7 mouse cellular contexts compared by ENCODE assay signal in genomic region chr12:102702356-102703110, GRCm38 (mm10). TPM values are rescaled to one million over a fixed set of nuclear protein-coding genes. Genes with fewer than 3 reads are reported as not detected.
DNase-seq lines count a peak whose midpoint lies in the region; ATAC-seq and TF ChIP-seq lines count a peak whose summit lies in the region.

No protein-coding gene starts in this region.

- no peaks in the 10 kb centered on the region for H3K9me3 ChIP-seq in MEL (replicated peaks; ENCODE audit: insufficient read depth, low read length)
- no peaks in the 10 kb centered on the region for H3K9me3 ChIP-seq in forebrain, embryonic 12.5 days
- no peaks in the 10 kb centered on the region for H3K9me3 ChIP-seq in hindbrain, embryonic 13.5 days

- peak overlapping the region; percentile 84 for H3K9ac ChIP-seq in MEL (ENCODE audit: control insufficient read depth, low read depth, low read length, poor library complexity, severe bottlenecking)
- H3K9ac ChIP-seq in forebrain, embryonic 12.5 days = no peak overlapping the region; the same call in 1 of the 2 replicates
- peak overlapping the region; percentile 63 for H3K9ac ChIP-seq in hindbrain, embryonic 13.5 days

- peaks cover 33% of the 10 kb centered on the region for H3K79me2 ChIP-seq in MEL (ENCODE audit: control insufficient read depth, insufficient read depth, low read length, poor library complexity)

- WGBS in forebrain, embryonic 12.5 days = 4% methylated on average over 15 of the region's 15 CpGs
- 5% methylated on average over 15 of the region's 15 CpGs for WGBS in hindbrain, embryonic 13.5 days
- WGBS in small intestine, adult 2 months = 5% methylated on average over 15 of the region's 15 CpGs

- peak; percentile 50 to 80 (median 52) for TF ChIP-seq CTCF in MEL (IDR thresholded peaks at IDR 0.05 in 2 of 3, conservative IDR thresholded peaks at IDR 0.05 in 1 of 3; ENCODE audit: control insufficient read depth in 1 of 3, insufficient read depth in 1 of 3, low read depth in 2 of 3, low read length in 3 of 3, poor library complexity in 1 of 3, severe bottlenecking in 1 of 3)
- peak; percentile 53; the same call in 1 of the 2 replicates for TF ChIP-seq CTCF in small intestine, adult 2 months (IDR thresholded peaks at IDR 0.05; ENCODE audit: extremely low read depth, insufficient read length, insufficient replicate concordance, low read depth, low read length)

- H3K27ac ChIP-seq in MEL (ENCODE audit: control insufficient read depth, low read depth, low read length) = peak overlapping the region; percentile 66
- peak overlapping the region; percentile 75 for H3K27ac ChIP-seq in brown adipose tissue, adult 24 weeks (replicated peaks; ENCODE audit: low read depth, low read length)
- peak overlapping the region; percentile 71 for H3K27ac ChIP-seq in forebrain, embryonic 12.5 days
- peak overlapping the region; percentile 67 for H3K27ac ChIP-seq in hindbrain, embryonic 13.5 days
- H3K27ac ChIP-seq in small intestine, adult 2 months (ENCODE audit: insufficient read depth, low read depth, low read length) = peak overlapping the region; percentile 85

- intact Hi-C loops in left cerebral cortex, postnatal 25 days (cut with DNase I) = no loop called here

- peak overlapping the region; percentile 91 for H3K4me2 ChIP-seq in forebrain, embryonic 12.5 days
- H3K4me2 ChIP-seq in hindbrain, embryonic 13.5 days = peak overlapping the region; percentile 87

- peaks cover 0 to 4% of the 10 kb centered on the region in 2 experiments; a peak in 2 of 4 replicates for H3K36me3 ChIP-seq in MEL (ENCODE audit: control insufficient read depth in 1 of 2, insufficient read depth in 2 of 2, low read length in 2 of 2)
- H3K36me3 ChIP-seq in forebrain, embryonic 12.5 days (replicated peaks) = no peaks in the 10 kb centered on the region
- no peaks in the 10 kb centered on the region for H3K36me3 ChIP-seq in hindbrain, embryonic 13.5 days
- no peaks in the 10 kb centered on the region for H3K36me3 ChIP-seq in small intestine, adult 2 months (ENCODE audit: control insufficient read depth, insufficient read depth, low read length)

- TF ChIP-seq EP300 in MEL (IDR thresholded peaks at IDR 0.05; ENCODE audit: low read depth in 1 of 2, low read length in 2 of 2) = no peak

- peak; percentile 14 for TF ChIP-seq RAD21 in MEL (IDR thresholded peaks at IDR 0.05; ENCODE audit: low read depth, low read length)

- DNase-seq in MEL (ENCODE audit: low read depth, low spot score) = peak; percentile 88
- peak; percentile 80 to 81 for DNase-seq in left cerebral cortex, postnatal 25 days (ENCODE audit: low spot score in 2 of 2)
- DNase-seq in mesoderm, embryonic 11.5 days (ENCODE audit: low read depth, low spot score) = peak; percentile 89

- ATAC-seq in forebrain, embryonic 12.5 days (ENCODE audit: low FRiP score) = no peak
- ATAC-seq in hindbrain, embryonic 13.5 days (ENCODE audit: low FRiP score) = no peak

- no peak for TF ChIP-seq POLR2A in MEL (IDR thresholded peaks at IDR 0.05; ENCODE audit: control insufficient read depth in 1 of 2, insufficient read depth in 1 of 2, low read depth in 1 of 2, low read length in 2 of 2, poor library complexity in 1 of 2)
- TF ChIP-seq POLR2A in small intestine, adult 2 months (IDR thresholded peaks at IDR 0.05; ENCODE audit: low read depth, low read length) = no peak; the same call in 1 of the 2 replicates

- H3K27me3 ChIP-seq in MEL (ENCODE audit: control insufficient read depth in 1 of 2, insufficient read depth in 2 of 2, low read length in 2 of 2) = no peaks in the 10 kb centered on the region
- H3K27me3 ChIP-seq in forebrain, embryonic 12.5 days = 0 out of 2 replicates have a peak, but pooled peaks cover 9% of the 10 kb centered on the region
- peaks cover 4% of the 10 kb centered on the region; the same call in 1 of the 2 replicates for H3K27me3 ChIP-seq in hindbrain, embryonic 13.5 days
- no peaks in the 10 kb centered on the region for H3K27me3 ChIP-seq in small intestine, adult 2 months (ENCODE audit: control insufficient read depth, insufficient read depth, low read length)

- peak overlapping the region; percentile 93 to 98 for H3K4me3 ChIP-seq in MEL (ENCODE audit: control insufficient read depth in 1 of 2, insufficient read depth in 1 of 2, low read depth in 2 of 2, low read length in 2 of 2)
- H3K4me3 ChIP-seq in brown adipose tissue, adult 24 weeks (ENCODE audit: insufficient read depth, low read depth, low read length) = peak overlapping the region; percentile 98
- H3K4me3 ChIP-seq in forebrain, embryonic 12.5 days (replicated peaks) = peak overlapping the region; percentile 82
- H3K4me3 ChIP-seq in hindbrain, embryonic 13.5 days = peak overlapping the region; percentile 69
- peak overlapping the region; percentile 96 for H3K4me3 ChIP-seq in small intestine, adult 2 months (ENCODE audit: low read depth, low read length)

- H3K4me1 ChIP-seq in MEL (ENCODE audit: control insufficient read depth in 1 of 2, insufficient read depth in 2 of 2, low read length in 2 of 2) = peaks cover 5 to 15% of the 10 kb centered on the region in 2 experiments
- peaks cover 11% of the 10 kb centered on the region for H3K4me1 ChIP-seq in brown adipose tissue, adult 24 weeks (ENCODE audit: control insufficient read depth, insufficient read depth, insufficient read length, low read length)
- peaks cover 68% of the 10 kb centered on the region for H3K4me1 ChIP-seq in forebrain, embryonic 12.5 days
- peaks cover 68% of the 10 kb centered on the region for H3K4me1 ChIP-seq in hindbrain, embryonic 13.5 days (replicated peaks)
- peaks cover 56% of the 10 kb centered on the region for H3K4me1 ChIP-seq in small intestine, adult 2 months (ENCODE audit: control insufficient read depth, insufficient read depth, insufficient read length, low read length)

TF ChIP-seq in MEL, 35 proteins besides CTCF, POLR2A, EP300 and RAD21 (continues in another document):
- TF ChIP-seq ZMIZ1 (IDR thresholded peaks at IDR 0.05; ENCODE audit: low read depth, low read length) (no peak), MXI1 (IDR thresholded peaks at IDR 0.05; ENCODE audit: low read depth, low read length) (no peak), HCFC1 (IDR thresholded peaks at IDR 0.05; ENCODE audit: low read depth, low read length) (peak; percentile 9; the same call in 1 of the 2 replicates), MEF2A (IDR thresholded peaks at IDR 0.05; ENCODE audit: extremely low read depth, insufficient replicate concordance, low read depth, low read length, poor library complexity, severe bottlenecking) (no peak)

RNA-seq across cellular contexts. Expression of gene Itpk1, which starts 2.2 kb away (rescaled TPM):
- total RNA-seq in MEL (2012; rRNA removed) = 10.5 and 12.0 TPM in 2 replicates
- 10 to 100 TPM in 1 of 2 experiments, not detected in 1; 25.7 TPM for polyA plus RNA-seq in MEL (2012; ENCODE audit: insufficient read depth in 1 of 2, insufficient read length in 2 of 2, low read depth in 1 of 2, low replicate concordance in 2 of 2, missing spikeins in 1 of 2)
- 65.8 and 126 TPM in 2 replicates for polyA plus RNA-seq in brown adipose tissue, adult 24 weeks (2012; ENCODE audit: insufficient read depth, insufficient read length, missing spikeins)
- polyA plus RNA-seq in forebrain, embryonic 12.5 days (2016; fragmentation: Nextera tagmentation; extraction: Ambion mirVana) = 22.5 and 23.1 TPM in 2 replicates
- 23.0 and 23.4 TPM in 2 replicates for polyA plus RNA-seq in hindbrain, embryonic 13.5 days (2015; fragmentation: Nextera tagmentation; extraction: Ambion mirVana)
- total RNA-seq in left cerebral cortex, postnatal 25 days (2021) = 10 to 100 TPM; 63.9 to 70.2 TPM
- polyA plus RNA-seq in small intestine, adult 2 months (2012; rRNA removed) = 104 and 324 TPM in 2 replicates

RNA-seq across cellular contexts. Expression of gene Moap1, which starts 40.9 kb away (rescaled TPM):
- 8.4 and 9.4 TPM in 2 replicates for total RNA-seq in MEL (2012; rRNA removed)
- 1 to 10 TPM in 1 of 2 experiments, not detected in 1; 8.2 TPM for polyA plus RNA-seq in MEL (2012; ENCODE audit: insufficient read depth in 1 of 2, insufficient read length in 2 of 2, low read depth in 1 of 2, low replicate concordance in 2 of 2, missing spikeins in 1 of 2)
- 1.6 and 2.3 TPM in 2 replicates for polyA plus RNA-seq in brown adipose tissue, adult 24 weeks (2012; ENCODE audit: insufficient read depth, insufficient read length, missing spikeins)
- 30.1 and 33.4 TPM in 2 replicates for polyA plus RNA-seq in forebrain, embryonic 12.5 days (2016; fragmentation: Nextera tagmentation; extraction: Ambion mirVana)
- polyA plus RNA-seq in hindbrain, embryonic 13.5 days (2015; fragmentation: Nextera tagmentation; extraction: Ambion mirVana) = 51.7 and 54.3 TPM in 2 replicates
- total RNA-seq in left cerebral cortex, postnatal 25 days (2021) = 10 to 100 TPM; 31.6 to 39.3 TPM
- polyA plus RNA-seq in small intestine, adult 2 months (2012; rRNA removed) = 0.30 and 0.74 TPM in 2 replicates

RNA-seq across cellular contexts. Expression of gene Tmem251, which starts 41.0 kb away (rescaled TPM):
- total RNA-seq in MEL (2012; rRNA removed) = 9.0 and 9.3 TPM in 2 replicates
- 10 to 100 TPM; 11.4 to 57.5 TPM for polyA plus RNA-seq in MEL (2012; ENCODE audit: insufficient read depth in 1 of 2, insufficient read length in 2 of 2, low read depth in 1 of 2, low replicate concordance in 2 of 2, missing spikeins in 1 of 2)
- 3.5 and 4.7 TPM in 2 replicates for polyA plus RNA-seq in brown adipose tissue, adult 24 weeks (2012; ENCODE audit: insufficient read depth, insufficient read length, missing spikeins)
- 12.0 and 12.4 TPM in 2 replicates for polyA plus RNA-seq in forebrain, embryonic 12.5 days (2016; fragmentation: Nextera tagmentation; extraction: Ambion mirVana)
- polyA plus RNA-seq in hindbrain, embryonic 13.5 days (2015; fragmentation: Nextera tagmentation; extraction: Ambion mirVana) = 11.5 and 12.2 TPM in 2 replicates
- 1 to 10 TPM; 6.0 to 6.4 TPM for total RNA-seq in left cerebral cortex, postnatal 25 days (2021)
- polyA plus RNA-seq in small intestine, adult 2 months (2012; rRNA removed) = 1.7 and 2.4 TPM in 2 replicates

RNA-seq across cellular contexts. Expression of gene Gm28051, which starts 55.0 kb away (rescaled TPM):
- total RNA-seq in MEL (2012; rRNA removed) = not detected in 2 replicates
- not detected for polyA plus RNA-seq in MEL (2012; ENCODE audit: insufficient read depth in 1 of 2, insufficient read length in 2 of 2, low read depth in 1 of 2, low replicate concordance in 2 of 2, missing spikeins in 1 of 2)
- polyA plus RNA-seq in brown adipose tissue, adult 24 weeks (2012; ENCODE audit: insufficient read depth, insufficient read length, missing spikeins) = not detected in 2 replicates
- not detected in 2 replicates for polyA plus RNA-seq in forebrain, embryonic 12.5 days (2016; fragmentation: Nextera tagmentation; extraction: Ambion mirVana)
- not detected in 2 replicates for polyA plus RNA-seq in hindbrain, embryonic 13.5 days (2015; fragmentation: Nextera tagmentation; extraction: Ambion mirVana)
- not detected for total RNA-seq in left cerebral cortex, postnatal 25 days (2021)
- polyA plus RNA-seq in small intestine, adult 2 months (2012; rRNA removed) = not detected in 2 replicates

RNA-seq across cellular contexts. Expression of gene Gon7, which starts 55.1 kb away (rescaled TPM):
- 33.0 and 33.7 TPM in 2 replicates for total RNA-seq in MEL (2012; rRNA removed)
- 100 to 1,000 TPM in 1 of 2 experiments, 10 to 100 TPM in 1; 31.3 to 129 TPM for polyA plus RNA-seq in MEL (2012; ENCODE audit: insufficient read depth in 1 of 2, insufficient read length in 2 of 2, low read depth in 1 of 2, low replicate concordance in 2 of 2, missing spikeins in 1 of 2)
- polyA plus RNA-seq in brown adipose tissue, adult 24 weeks (2012; ENCODE audit: insufficient read depth, insufficient read length, missing spikeins) = 7.5 and 8.8 TPM in 2 replicates
- 48.4 and 49.3 TPM in 2 replicates for polyA plus RNA-seq in forebrain, embryonic 12.5 days (2016; fragmentation: Nextera tagmentation; extraction: Ambion mirVana)
- polyA plus RNA-seq in hindbrain, embryonic 13.5 days (2015; fragmentation: Nextera tagmentation; extraction: Ambion mirVana) = 53.2 and 55.3 TPM in 2 replicates
- 10 to 100 TPM; 16.9 to 18.2 TPM for total RNA-seq in left cerebral cortex, postnatal 25 days (2021)
- polyA plus RNA-seq in small intestine, adult 2 months (2012; rRNA removed) = 3.4 and 11.2 TPM in 2 replicates
